ENCODE assay signal across 12 mouse cellular contexts in the genomic region with DNA sequence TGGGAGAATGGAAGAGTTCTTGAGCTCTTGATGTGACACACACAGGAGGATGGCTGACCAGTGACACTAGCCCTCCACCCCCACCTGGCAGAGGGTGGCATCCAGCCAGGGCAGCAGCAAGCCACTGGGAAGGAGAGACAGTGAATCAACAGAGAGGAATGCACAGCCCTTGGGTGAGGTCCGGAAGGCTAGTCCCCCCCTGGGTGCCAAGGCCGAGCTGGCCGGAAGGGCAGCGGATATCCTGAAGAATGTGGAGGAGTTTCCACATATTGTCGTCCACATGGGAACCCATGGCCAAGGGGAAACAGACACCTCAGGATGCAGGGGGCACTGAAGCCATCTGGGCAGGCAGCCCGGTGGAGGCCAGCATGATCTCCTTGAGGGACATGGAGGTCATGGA. TPM values are rescaled to one million over a fixed set of nuclear protein-coding genes. Genes with fewer than 3 reads are reported as not detected.
DNase-seq lines count a peak whose midpoint lies in the region; ATAC-seq and TF ChIP-seq lines count a peak whose summit lies in the region.
"Had no signal": no experiment of that assay in that cellular context is flagged by ENCODE, and none has a peak within 500 bp of the region (broad histone marks: within the 10 kb centered on the region; RNA-seq: fewer than 3 reads in every experiment).

No protein-coding gene starts in this region.

- no peak overlapping the region for H3K4me2 ChIP-seq in forebrain, embryonic 11.5 days (ENCODE audit: low read depth, low read length, severe bottlenecking)
- no peak overlapping the region for H3K4me2 ChIP-seq in heart, embryonic 16.5 days (ENCODE audit: low read depth, low read length)
- H3K4me2 ChIP-seq: forebrain, embryonic 12.5 days; neural tube, embryonic 15.5 days had no signal

- 83% methylated on average over 6 of the region's 6 CpGs for WGBS in forebrain, embryonic 10.5 days
- WGBS in forebrain, embryonic 11.5 days = 88% methylated on average over 6 of the region's 6 CpGs
- 43% methylated on average over 6 of the region's 6 CpGs for WGBS in heart, embryonic 16.5 days

- no peak for DNase-seq in forebrain, embryonic 10.5 days (ENCODE audit: extremely low spot score, low spot score)
- no peak for DNase-seq in forebrain, embryonic 11.5 days (ENCODE audit: low spot score)
- peak; percentile 67 for DNase-seq in Patski (ENCODE audit: low read depth, low spot score)
- peak; percentile 79 to 89 for DNase-seq in lung, adult 18-20 months
- DNase-seq in spleen, postnatal 4 days (ENCODE audit: low spot score in 2 of 2) = no peak
- no peak for DNase-seq in thymus, adult 18-20 months
- DNase-seq: cerebellum, postnatal 10 days had no signal

- no peaks in the 10 kb centered on the region for H3K27me3 ChIP-seq in forebrain, embryonic 10.5 days (ENCODE audit: poor library complexity, severe bottlenecking)
- H3K27me3 ChIP-seq in forebrain, embryonic 11.5 days (ENCODE audit: control insufficient read depth, insufficient read depth, low read length) = no peaks in the 10 kb centered on the region
- H3K27me3 ChIP-seq in Patski = no peaks in the 10 kb centered on the region
- H3K27me3 ChIP-seq in heart, embryonic 16.5 days (ENCODE audit: control insufficient read depth, insufficient read depth, low read length) = no peaks in the 10 kb centered on the region
- H3K27me3 ChIP-seq: forebrain, embryonic 12.5 days; neural tube, embryonic 15.5 days had no signal

- no peak for TF ChIP-seq CTCF in Patski (IDR thresholded peaks at IDR 0.05)

- no peak for ATAC-seq in forebrain, embryonic 11.5 days (replicated peaks; ENCODE audit: low FRiP score)
- peak; percentile 72 for ATAC-seq in Patski
- peak; percentile 54; the same call in 1 of the 2 replicates for ATAC-seq in heart, embryonic 16.5 days (replicated peaks; ENCODE audit: extremely low read depth, insufficient read depth, low FRiP score)
- no peak for ATAC-seq in monocyte, adult 5-6 weeks (replicated peaks; ENCODE audit: insufficient number of reproducible peaks, low FRiP score, low TSS enrichment, poor library complexity, severe bottlenecking)

- H3K4me1 ChIP-seq in forebrain, embryonic 10.5 days = 0 out of 2 replicates have a peak, but pooled peaks cover 10% of the 10 kb centered on the region
- no peaks in the 10 kb centered on the region for H3K4me1 ChIP-seq in forebrain, embryonic 11.5 days (replicated peaks; ENCODE audit: control insufficient read depth, insufficient read depth, low read length)
- H3K4me1 ChIP-seq in heart, embryonic 16.5 days (ENCODE audit: control insufficient read depth, insufficient read depth, low read length) = peaks cover 3% of the 10 kb centered on the region
- H3K4me1 ChIP-seq: forebrain, embryonic 12.5 days; neural tube, embryonic 15.5 days had no signal

- peaks cover 4% of the 10 kb centered on the region; the same call in 1 of the 2 replicates for H3K9me3 ChIP-seq in forebrain, embryonic 10.5 days
- H3K9me3 ChIP-seq in forebrain, embryonic 11.5 days (ENCODE audit: control insufficient read depth, low read length) = no peaks in the 10 kb centered on the region
- H3K9me3 ChIP-seq in heart, embryonic 16.5 days (replicated peaks; ENCODE audit: control insufficient read depth, low read length) = no peaks in the 10 kb centered on the region
- H3K9me3 ChIP-seq: neural tube, embryonic 15.5 days had no signal

- peak overlapping the region; percentile 12; the same call in 1 of the 2 replicates for H3K27ac ChIP-seq in forebrain, embryonic 10.5 days
- H3K27ac ChIP-seq in forebrain, embryonic 11.5 days (ENCODE audit: low read depth, low read length) = no peak overlapping the region
- H3K27ac ChIP-seq in heart, embryonic 16.5 days (ENCODE audit: low read length) = peak overlapping the region; percentile 22; the same call in 1 of the 2 replicates
- H3K27ac ChIP-seq: forebrain, embryonic 12.5 days; neural tube, embryonic 15.5 days had no signal

- CTCF ChIA-PET in Patski (lab: Charles Lee) = interaction anchor here (0.7 to 2.9 kb wide), 3 partner anchors 10 to 19 kb away, joined by 3 to 12 read pairs (median 5); no protein-coding TSS in a partner anchor

- H3K36me3 ChIP-seq in forebrain, embryonic 10.5 days (replicated peaks) = no peaks in the 10 kb centered on the region; the same call in 1 of the 2 replicates
- H3K36me3 ChIP-seq in forebrain, embryonic 11.5 days (ENCODE audit: control insufficient read depth, insufficient read depth, low read length) = no peaks in the 10 kb centered on the region
- H3K36me3 ChIP-seq in heart, embryonic 16.5 days (ENCODE audit: control insufficient read depth, insufficient read depth) = no peaks in the 10 kb centered on the region
- H3K36me3 ChIP-seq: forebrain, embryonic 12.5 days; neural tube, embryonic 15.5 days had no signal

- H3K4me3 ChIP-seq in forebrain, embryonic 10.5 days = no peak overlapping the region
- no peak overlapping the region for H3K4me3 ChIP-seq in forebrain, embryonic 11.5 days (ENCODE audit: low read depth, low read length)
- H3K4me3 ChIP-seq in heart, embryonic 16.5 days (ENCODE audit: low read length) = no peak overlapping the region
- H3K4me3 ChIP-seq: forebrain, embryonic 12.5 days; neural tube, embryonic 15.5 days had no signal

- H3K9ac ChIP-seq in forebrain, embryonic 11.5 days (ENCODE audit: low read length) = no peak overlapping the region
- H3K9ac ChIP-seq in heart, embryonic 16.5 days (ENCODE audit: low read length) = no peak overlapping the region
- H3K9ac ChIP-seq: forebrain, embryonic 12.5 days; neural tube, embryonic 15.5 days had no signal

- POLR2A ChIA-PET in Patski (lab: Charles Lee) = no interaction called here

- in situ Hi-C loops in Patski (cut with MboI; ENCODE audit: low pct_unique_long_range_greater_than_20kb) = no loop called here

RNA-seq across cellular contexts. Expression of gene Nrarp, which starts 35.2 kb away (rescaled TPM):
- 37.4 and 40.7 TPM in 2 replicates for polyA plus RNA-seq in forebrain, embryonic 10.5 days (2016; fragmentation: Nextera tagmentation; extraction: Ambion mirVana)
- polyA plus RNA-seq in forebrain, embryonic 11.5 days (2014; fragmentation: Nextera tagmentation; extraction: Ambion mirVana) = 63.6 and 72.1 TPM in 2 replicates
- polyA plus RNA-seq in Patski (2021) = 0.12 TPM
- polyA plus RNA-seq in heart, embryonic 16.5 days (2015; fragmentation: Nextera tagmentation; extraction: Ambion mirVana) = 16.2 and 18.1 TPM in 2 replicates
- 22.3 to 51.8 TPM (median 24.4 TPM) in 3 replicates for total RNA-seq in monocyte, adult 5-6 weeks (2017)

RNA-seq across cellular contexts. Expression of gene Noxa1, which starts 50.4 kb away (rescaled TPM):
- polyA plus RNA-seq in forebrain, embryonic 10.5 days (2016; fragmentation: Nextera tagmentation; extraction: Ambion mirVana) = 0.26 and 0.29 TPM in 2 replicates
- 0.31 TPM in 1 of 2 replicates, not detected in the other for polyA plus RNA-seq in forebrain, embryonic 11.5 days (2014; fragmentation: Nextera tagmentation; extraction: Ambion mirVana)
- not detected for polyA plus RNA-seq in Patski (2021)
- 0.19 TPM in 1 of 2 replicates, not detected in the other for polyA plus RNA-seq in heart, embryonic 16.5 days (2015; fragmentation: Nextera tagmentation; extraction: Ambion mirVana)
- total RNA-seq in monocyte, adult 5-6 weeks (2017) = 0.78 TPM in 1 of 3 replicates, not detected in the others
- total RNA-seq: megakaryocyte, adult 5-6 weeks had no signal
- polyA plus RNA-seq: forebrain, embryonic 12.5 days; neural tube, embryonic 15.5 days had no signal

RNA-seq across cellular contexts. Expression of gene Tor4a, which starts 51.3 kb away (rescaled TPM):
- polyA plus RNA-seq in forebrain, embryonic 10.5 days (2016; fragmentation: Nextera tagmentation; extraction: Ambion mirVana) = 1.3 and 1.5 TPM in 2 replicates
- 1.3 and 1.5 TPM in 2 replicates for polyA plus RNA-seq in forebrain, embryonic 11.5 days (2014; fragmentation: Nextera tagmentation; extraction: Ambion mirVana)
- polyA plus RNA-seq in Patski (2021) = 7.0 TPM
- polyA plus RNA-seq in heart, embryonic 16.5 days (2015; fragmentation: Nextera tagmentation; extraction: Ambion mirVana) = 8.5 and 10.0 TPM in 2 replicates
- 28.8 to 64.7 TPM (median 31.0 TPM) in 3 replicates for total RNA-seq in monocyte, adult 5-6 weeks (2017)

Comparison
In these comparisons a context has a peak if more than half of its experiments do, and no peak if none do; other contexts are left out.
1. DNase-seq: peak in Patski (single experiment) and lung, adult 18-20 months (2 of 2); none in forebrain, embryonic 10.5 days (single experiment), forebrain, embryonic 11.5 days (single experiment), spleen, postnatal 4 days (0 of 2) and thymus, adult 18-20 months (0 of 2).
2. ATAC-seq: peak in Patski (single experiment) and heart, embryonic 16.5 days (single experiment); none in forebrain, embryonic 11.5 days (single experiment) and monocyte, adult 5-6 weeks (single experiment).
3. RNA of gene Nrarp, which starts 35.2 kb away (polyA plus RNA-seq): 63.6 to 72.1 TPM in forebrain, embryonic 11.5 days, 37.4 to 40.7 TPM in forebrain, embryonic 10.5 days and 16.2 to 18.1 TPM in heart, embryonic 16.5 days; 0.12 TPM in Patski (single experiment); every median in the first group is over 10 times any median in the second.